Mouse (Mus musculus) heart, embryonic 16.5 days (tissue): ENCODE data around the gene Ubap2. TPM values are rescaled to one million over a fixed set of nuclear protein-coding genes. Genes with fewer than 3 reads are reported as not detected.
A peak's percentile ranks its signal among the peaks of the same experiment; 100 is the strongest.

ENCODE experiments used
- ATAC-seq: fragments of 200-750 bp; cut with Nextera tagmentation; replicated peaks from 2 replicates; pipeline ENCODE4 v1.8.0; 2017; ENCODE audit warnings: moderate number of reproducible peaks; ENCODE audit not compliant: insufficient read depth, low FRiP score; ENCODE audit errors: extremely low read depth
- H3K27ac ChIP-seq: fragments of 300-500 bp; sonication (generic); 2 replicates; pipeline ENCODE4 v1.5.1; 2014; ENCODE audit warnings: mild to moderate bottlenecking, low read length, control low read depth, moderate library complexity
- H3K27me3 ChIP-seq: fragments of 300-500 bp; sonication (generic); 2 replicates; pipeline ENCODE4 v1.6.1; 2014; ENCODE audit warnings: low read length, mixed read lengths; ENCODE audit not compliant: control insufficient read depth, insufficient read depth
- H3K36me3 ChIP-seq: fragments of 300-500 bp; sonication (generic); 2 replicates; pipeline ENCODE4 v1.6.1; 2014; ENCODE audit not compliant: control insufficient read depth, insufficient read depth
- H3K4me1 ChIP-seq: fragments of 300-500 bp; sonication (generic); 2 replicates; pipeline ENCODE4 v1.6.1; 2014; ENCODE audit warnings: low read length, mixed read lengths; ENCODE audit not compliant: control insufficient read depth, insufficient read depth
- H3K4me2 ChIP-seq: fragments of 300-500 bp; sonication (generic); 2 replicates; pipeline ENCODE4 v1.6.1; 2014; ENCODE audit warnings: low read depth, mild to moderate bottlenecking, control low read depth, low read length
- H3K4me3 ChIP-seq: fragments of 300-500 bp; sonication (generic); 2 replicates; pipeline ENCODE4 v1.5.1; 2014; ENCODE audit warnings: mild to moderate bottlenecking, control low read depth, low read length
- H3K9ac ChIP-seq: fragments of 300-500 bp; sonication (generic); 2 replicates; pipeline ENCODE4 v1.6.1; 2014; ENCODE audit warnings: low read length, control low read depth
- H3K9me3 ChIP-seq: fragments of 300-500 bp; sonication (generic); replicated peaks from 2 replicates; pipeline ENCODE4 v1.6.1; 2016; ENCODE audit warnings: low read length; ENCODE audit not compliant: control insufficient read depth
- WGBS: fragments of 180-500 bp; shearing (Covaris S2); extraction: QIAGEN DNeasy Blood & Tissue Kit; methylation state at CpG from one replicate; pipeline ENCODE4 v1.1.7; 2014; 5-methylcytosine and 5-hydroxymethylcytosine counted together
- polyA plus RNA-seq: library from polyadenylated mRNA; unstranded; fragments of >200 nt; fragmentation: Nextera tagmentation; extraction: Ambion mirVana; gene quantifications from 2 replicates; pipeline ENCODE4 v1.2.1, GENCODE M21; 2015

The Ubap2 gene
- polyA plus RNA-seq, result 50.8 and 59.2 TPM in 2 replicates

DNA sequence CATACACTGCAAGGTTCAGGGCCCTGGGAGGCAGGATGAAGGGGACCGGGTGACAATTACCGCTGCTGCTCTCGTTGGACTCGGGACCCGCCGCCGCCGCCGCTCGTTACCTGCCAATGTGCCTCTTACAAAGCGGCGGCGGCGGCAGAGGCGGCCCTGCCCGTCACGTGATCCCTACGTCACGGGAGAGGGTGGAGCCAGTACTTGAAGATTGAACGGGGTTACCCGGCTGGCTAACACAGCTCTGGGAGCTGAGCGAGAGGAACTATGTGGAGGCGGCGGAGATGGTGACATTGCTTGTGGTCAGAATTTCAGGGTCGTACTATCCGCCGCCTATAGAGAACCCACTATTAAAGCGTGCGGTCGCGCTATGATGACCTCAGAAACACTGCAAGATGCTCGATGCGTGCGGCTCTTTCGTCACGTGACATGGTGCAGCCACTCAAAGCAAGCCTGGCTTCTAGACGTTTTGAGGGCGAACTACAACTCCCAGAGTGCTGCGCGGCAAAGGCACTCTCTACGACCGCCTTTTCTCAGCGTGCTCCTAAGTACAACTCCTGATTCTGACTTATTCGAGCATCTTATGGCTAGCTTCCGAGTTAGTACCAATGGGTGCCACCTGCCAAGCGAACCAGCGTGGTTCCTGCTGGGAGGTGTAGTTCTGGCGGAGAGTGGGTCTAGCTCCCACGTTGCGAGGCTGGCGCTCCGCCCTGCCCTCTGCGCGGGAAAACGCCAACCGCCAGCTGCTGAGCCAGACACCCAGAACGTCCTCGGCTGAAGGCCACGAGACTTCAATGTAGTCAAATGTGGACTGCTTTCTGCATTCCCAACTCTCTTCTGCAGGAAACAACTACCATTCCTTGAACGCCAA is at the start of gene Ubap2:
TSS of gene Ubap2 (minus strand) at position 165 of the 871 bp plus-strand sequence.
- peak within 1 kb of the TSS; percentile 91 for H3K4me3 ChIP-seq
- peak; percentile 97 for ATAC-seq
- H3K27ac ChIP-seq, result peak within 1 kb of the TSS; percentile 90
- H3K4me2 ChIP-seq, result peak within 1 kb of the TSS; percentile 86
- H3K9ac ChIP-seq, result peak within 1 kb of the TSS; percentile 96
- H3K4me1 ChIP-seq, result peaks cover 25% of the 10 kb centered on the region
- WGBS, result under 1% methylated on average over 60 of the region's 60 CpGs
- H3K9me3 ChIP-seq, result no peaks in the 10 kb centered on the region
- peaks cover 6% of the 10 kb centered on the region; the same call in 1 of the 2 replicates for H3K36me3 ChIP-seq
- H3K27me3 ChIP-seq, result no peaks in the 10 kb centered on the region

DNA sequence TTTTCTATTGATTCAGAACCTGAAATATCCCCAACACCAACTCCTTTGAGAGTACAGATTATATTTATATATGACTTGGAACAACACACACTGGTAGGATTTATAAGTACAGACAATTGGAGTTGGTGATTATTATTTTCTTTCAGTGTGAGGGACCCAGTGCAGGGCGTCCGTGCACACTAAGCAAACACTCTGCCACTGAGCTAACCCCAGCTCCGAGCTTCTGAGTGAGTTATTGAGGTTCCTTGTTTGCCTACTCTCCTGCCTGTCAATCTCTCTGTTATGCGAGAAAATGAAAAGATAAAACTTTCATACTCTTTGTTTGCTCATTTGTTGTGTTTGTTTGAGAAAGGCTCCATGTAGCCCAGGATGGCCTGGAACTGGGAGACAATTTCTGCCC is 46.0 kb upstream of the Ubap2 start:
- Histone ChIP-seq H3K36me3 (no peaks in the 10 kb centered on the region), H3K27ac (no peak overlapping the region), H3K9ac (no peak overlapping the region), H3K27me3 (no peaks in the 10 kb centered on the region), H3K4me3 (no peak overlapping the region), H3K4me1 (no peaks in the 10 kb centered on the region), H3K4me2 (no peak overlapping the region), H3K9me3 (no peaks in the 10 kb centered on the region)
- ATAC-seq, result no peak
- WGBS, result 65% methylated on average over 4 of the region's 4 CpGs

DNA sequence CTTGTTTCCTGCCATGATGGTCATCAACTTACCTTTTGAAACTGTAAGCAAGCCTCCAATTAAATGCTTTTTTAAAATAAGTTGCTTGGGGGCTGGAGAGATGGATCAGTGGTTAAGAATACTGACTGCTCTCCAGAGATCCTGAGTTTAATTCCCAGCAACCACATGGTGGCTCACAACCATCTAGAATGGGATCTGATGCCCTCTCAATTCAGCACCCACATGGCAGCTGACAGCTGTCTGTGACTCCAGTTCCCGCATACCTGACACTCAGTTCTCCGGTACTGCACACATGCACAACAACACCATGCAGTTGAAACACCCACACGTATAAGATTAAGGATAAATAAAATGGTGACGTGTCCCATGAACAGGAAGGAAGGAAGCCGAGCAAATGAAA is 43.3 kb upstream of the Ubap2 start:
- no peak for ATAC-seq
- 73% methylated on average over 5 of the region's 5 CpGs for WGBS

GRCm38 (mm10) chr4:41315173-41315572 is 40.2 kb upstream of the Ubap2 start:
- peak overlapping the region; percentile 79 for H3K4me2 ChIP-seq
- peak overlapping the region; percentile 65 for H3K9ac ChIP-seq
- H3K4me1 ChIP-seq, result peaks cover 20% of the 10 kb centered on the region
- ATAC-seq, result no peak
- peak overlapping the region; percentile 96 for H3K27ac ChIP-seq
- WGBS, result 45% methylated on average over 8 of the region's 8 CpGs
- peaks cover 16% of the 10 kb centered on the region for H3K36me3 ChIP-seq
- no peaks in the 10 kb centered on the region for H3K27me3 ChIP-seq
- peak overlapping the region; percentile 89 for H3K4me3 ChIP-seq
- no peaks in the 10 kb centered on the region for H3K9me3 ChIP-seq

More for the DNA sequence above, 43.3 kb upstream of the Ubap2 start:
- no peak overlapping the region for H3K4me2 ChIP-seq
- no peaks in the 10 kb centered on the region for H3K27me3 ChIP-seq
- no peak overlapping the region for H3K4me3 ChIP-seq
- no peaks in the 10 kb centered on the region for H3K36me3 ChIP-seq
- H3K27ac ChIP-seq, result no peak overlapping the region
- no peaks in the 10 kb centered on the region for H3K9me3 ChIP-seq
- no peak overlapping the region for H3K9ac ChIP-seq
- peaks cover 8% of the 10 kb centered on the region for H3K4me1 ChIP-seq

DNA sequence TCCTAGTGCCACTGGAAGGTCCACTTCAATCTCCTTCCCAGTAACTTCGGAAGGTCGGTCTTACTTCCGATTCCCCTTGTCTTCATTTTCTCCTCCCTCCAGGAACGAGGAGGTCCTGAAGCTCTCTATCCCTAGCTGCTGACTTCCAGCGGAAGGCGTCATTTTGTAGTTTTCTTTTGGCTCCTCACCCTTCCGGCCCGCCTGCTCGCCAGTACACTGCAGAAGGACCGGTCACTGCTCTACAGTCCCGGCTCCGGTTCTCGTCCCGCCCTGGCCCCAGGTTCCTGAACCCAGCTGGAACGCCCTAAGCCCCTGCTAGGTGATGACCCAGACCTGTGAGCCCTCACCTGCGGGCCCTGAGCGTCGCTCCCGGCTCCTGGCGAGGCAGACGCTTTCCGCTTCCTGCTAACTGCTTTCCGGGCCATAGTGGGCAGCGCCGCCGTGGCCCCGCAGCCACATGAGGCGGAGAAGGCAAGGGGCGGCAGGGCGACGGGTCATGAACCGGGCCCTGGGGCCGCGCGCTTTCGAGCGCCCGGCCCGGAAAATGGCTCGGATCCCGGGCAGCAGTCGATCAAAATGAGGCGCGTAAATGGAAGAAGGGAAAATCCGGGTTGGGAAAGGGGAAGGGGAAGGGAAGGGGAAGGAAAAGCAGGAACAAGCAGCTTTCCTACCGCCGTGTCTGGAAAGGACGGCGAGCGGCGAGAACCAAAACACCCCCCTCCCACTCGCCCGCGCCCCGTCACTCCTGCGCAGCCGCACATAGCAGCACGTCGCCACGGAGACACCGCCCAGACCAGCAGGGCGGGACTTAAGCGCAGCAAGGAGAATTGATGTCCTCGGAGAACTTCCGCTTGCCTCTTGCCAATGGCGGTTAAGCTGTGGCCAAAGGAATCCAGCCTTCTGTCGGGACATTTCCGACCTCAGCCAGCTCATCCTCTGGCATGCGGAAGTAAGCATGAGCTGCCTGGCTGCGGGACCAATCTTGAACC is 39.5 kb upstream of the Ubap2 start, which contains the start of gene Dcaf12:
TSS of gene Dcaf12 (minus strand) at position 749 of the 989 bp plus-strand sequence.
- Histone ChIP-seq H3K4me2 (peak within 1 kb of the TSS; percentile 79), H3K27me3 (no peaks in the 10 kb centered on the region), H3K4me1 (peaks cover 20% of the 10 kb centered on the region), H3K9me3 (no peaks in the 10 kb centered on the region), H3K36me3 (peaks cover 23% of the 10 kb centered on the region), H3K9ac (peak within 1 kb of the TSS; percentile 89), H3K4me3 (peak within 1 kb of the TSS; percentile 89), H3K27ac (peak within 1 kb of the TSS; percentile 96)
- WGBS, result under 1% methylated on average over 70 of the region's 70 CpGs
- peak; percentile 97 for ATAC-seq

GRCm38 (mm10) chr4:41313722-41314121 is 38.8 kb upstream of the Ubap2 start:
- Histone ChIP-seq H3K27ac (peak overlapping the region; percentile 96), H3K4me1 (peaks cover 20% of the 10 kb centered on the region), H3K27me3 (no peaks in the 10 kb centered on the region), H3K36me3 (peaks cover 28% of the 10 kb centered on the region), H3K4me2 (peak overlapping the region; percentile 79), H3K4me3 (peak overlapping the region; percentile 89), H3K9me3 (no peaks in the 10 kb centered on the region), H3K9ac (peak overlapping the region; percentile 89)
- no peak for ATAC-seq
- WGBS, result 11% methylated on average over 14 of the region's 14 CpGs

DNA sequence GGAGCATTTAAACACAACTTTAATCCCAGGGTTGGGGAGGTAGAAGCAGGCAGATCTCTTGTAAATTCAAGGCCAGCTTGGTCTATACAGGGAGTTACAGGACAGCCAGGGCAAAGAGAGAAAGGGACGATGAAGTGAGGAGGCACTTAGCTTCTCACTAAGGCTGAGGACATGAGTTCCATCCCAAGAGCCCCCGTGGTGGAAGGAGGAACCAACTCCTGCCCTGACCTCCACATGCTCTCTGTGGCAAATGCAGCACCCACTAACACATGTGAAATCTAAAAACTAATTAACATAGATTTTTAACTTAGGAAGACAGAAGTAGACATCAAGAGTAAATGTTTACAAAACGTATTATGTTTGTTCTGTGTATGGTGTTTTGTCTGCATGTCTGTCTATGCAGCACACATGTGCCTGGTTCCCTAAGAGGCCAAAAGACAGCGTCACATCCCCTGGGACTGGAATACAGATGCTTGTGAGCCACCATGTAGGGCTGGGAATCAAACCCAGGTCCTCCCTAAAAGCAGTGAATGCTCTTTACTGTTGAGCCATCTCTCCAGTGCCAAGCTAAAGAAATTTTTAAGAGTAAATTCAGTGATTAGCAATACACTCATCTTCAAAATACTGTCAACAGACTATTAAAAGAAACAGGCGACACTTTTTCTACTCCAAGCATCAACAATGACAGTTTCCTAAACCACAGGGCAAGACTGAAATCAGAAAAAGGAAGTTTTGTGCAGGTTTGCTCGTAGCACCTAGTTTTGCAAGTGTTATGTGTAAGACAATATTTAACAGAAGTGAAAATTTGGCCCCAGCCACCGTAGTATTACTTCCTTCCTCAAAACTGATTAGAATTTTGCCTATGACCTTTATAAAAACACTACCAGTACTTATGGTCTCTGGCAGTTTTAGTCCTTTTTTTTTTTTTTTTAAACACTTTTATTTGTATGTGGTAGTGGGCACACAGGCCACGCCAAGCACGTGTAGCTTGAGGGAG is 35.9 kb upstream of the Ubap2 start:
- Histone ChIP-seq H3K4me3 (no peak overlapping the region), H3K9me3 (no peaks in the 10 kb centered on the region), H3K9ac (no peak overlapping the region), H3K36me3 (peaks cover 28% of the 10 kb centered on the region), H3K27me3 (no peaks in the 10 kb centered on the region), H3K27ac (no peak overlapping the region), H3K4me1 (peaks cover 22% of the 10 kb centered on the region), H3K4me2 (no peak overlapping the region)
- WGBS, result 87% methylated on average over 9 of the region's 9 CpGs
- no peak for ATAC-seq

GRCm38 (mm10) chr4:41307406-41307805 is 32.5 kb upstream of the Ubap2 start:
- H3K4me3 ChIP-seq, result no peak overlapping the region
- no peak overlapping the region for H3K9ac ChIP-seq
- ATAC-seq, result no peak
- H3K9me3 ChIP-seq, result no peaks in the 10 kb centered on the region
- WGBS, result 86% methylated on average over 6 of the region's 6 CpGs
- no peak overlapping the region for H3K4me2 ChIP-seq
- no peak overlapping the region for H3K27ac ChIP-seq
- no peaks in the 10 kb centered on the region for H3K27me3 ChIP-seq
- peaks cover 7% of the 10 kb centered on the region for H3K4me1 ChIP-seq
- peaks cover 32% of the 10 kb centered on the region for H3K36me3 ChIP-seq
